Mouse (Mus musculus): ENCODE data around the gene Acp5. TPM values are rescaled to one million over a fixed set of nuclear protein-coding genes. Genes with fewer than 3 reads are reported as not detected.

Acp5 gene
- polyA plus RNA-seq, 1 experiment from 2014 or later = 42.9 TPM

DNA sequence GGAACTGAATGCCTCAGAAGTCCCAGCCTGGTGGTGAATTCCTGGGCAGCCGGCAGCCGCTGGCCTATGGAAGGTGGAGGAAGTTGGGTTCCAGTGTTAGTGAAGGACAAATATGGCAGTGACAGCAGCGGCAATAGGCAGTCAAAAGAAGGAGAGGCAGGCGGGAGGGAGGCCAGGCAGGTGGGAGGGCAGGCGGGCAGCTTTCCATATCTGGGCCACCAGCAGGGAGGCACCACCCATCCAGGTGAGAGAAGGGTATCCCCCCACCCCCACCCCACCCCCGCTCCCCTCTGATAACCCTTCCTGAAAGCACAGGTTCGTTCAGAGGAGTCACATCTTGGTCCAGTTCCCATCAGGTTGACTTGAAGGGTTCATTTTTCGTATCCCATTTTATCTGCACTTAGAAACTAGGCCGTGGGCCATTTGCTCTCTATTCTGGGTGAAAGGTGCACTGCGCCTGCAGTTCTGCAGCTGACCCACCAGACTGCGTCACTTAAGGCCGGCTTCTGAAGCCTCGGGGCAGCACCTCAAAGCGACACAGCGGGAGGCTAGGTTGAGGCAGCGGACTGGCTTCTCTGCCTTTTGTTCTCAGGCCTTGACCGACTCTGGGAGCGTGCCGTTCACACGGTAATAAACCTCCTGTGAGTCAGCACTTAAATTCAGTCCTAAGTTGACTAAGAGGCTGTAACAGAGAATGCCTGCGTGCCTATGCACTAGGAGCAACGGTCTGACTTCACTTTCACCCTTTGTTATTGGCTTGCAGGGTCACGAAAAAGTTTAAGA is 1.4 kb upstream of the Acp5 start:
- Histone ChIP-seq H3K4me3 (ENCODE audit: low read depth, low read length) (no peak overlapping the region), H3K27ac (replicated peaks) (0 out of 2 replicates have a peak overlapping the region, but pooled peaks have one; percentile 9)
- peak; percentile 45 for DNase-seq (ENCODE audit: low spot score)

DNA sequence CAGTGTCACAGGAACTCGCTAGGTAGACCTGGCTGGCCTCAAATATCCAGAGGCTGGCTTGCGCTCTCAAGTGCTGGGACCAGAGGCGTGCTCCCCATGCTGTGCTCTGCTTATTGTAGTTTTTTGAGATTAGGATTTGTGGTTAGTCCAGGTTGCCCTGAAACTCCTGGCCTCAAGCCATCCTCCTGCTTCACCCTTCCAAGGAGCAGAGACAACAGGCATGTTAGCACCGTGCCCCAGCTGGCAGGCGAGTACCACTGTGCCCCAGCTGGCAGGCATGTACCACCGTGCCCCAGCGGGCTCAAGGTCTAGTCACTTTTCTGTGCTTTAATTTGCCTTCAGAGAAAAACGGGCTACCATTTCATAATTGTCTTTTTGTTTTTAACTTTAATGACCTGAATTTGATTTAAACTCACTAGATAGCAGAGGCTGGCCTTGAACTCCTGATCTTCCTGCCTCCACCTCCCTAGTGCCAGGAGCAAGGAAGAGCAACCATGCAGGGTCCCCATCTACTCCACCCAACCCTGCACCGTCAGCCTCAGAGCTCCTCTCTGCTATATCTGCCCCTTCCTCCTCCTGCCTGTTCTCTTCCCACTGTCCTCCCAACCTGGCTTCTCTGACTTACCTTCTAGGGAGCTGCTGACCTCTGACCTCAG is 395 bp downstream of the Acp5 start:
- H3K36me3 ChIP-seq (ENCODE audit: control insufficient read depth, insufficient read depth, low read length) = no peaks in the 10 kb centered on the region
- no peaks in the 10 kb centered on the region for H3K27me3 ChIP-seq (ENCODE audit: control insufficient read depth, insufficient read depth, low read length)
- no peak overlapping the region for H3K9ac ChIP-seq (ENCODE audit: low read length)
- DNase-seq (ENCODE audit: low spot score) (no peak), ATAC-seq (ENCODE audit: low FRiP score, low TSS enrichment) (no peak)
- no peak overlapping the region for H3K4me2 ChIP-seq (replicated peaks; ENCODE audit: low read depth)
- no peaks in the 10 kb centered on the region for H3K9me3 ChIP-seq (ENCODE audit: control insufficient read depth, low read length)
- WGBS = 74% methylated on average over 9 of the region's 9 CpGs
- H3K27ac ChIP-seq (replicated peaks) = no peak overlapping the region; the same call in 1 of the 2 replicates
- TF ChIP-seq EP300 (optimal IDR thresholded peaks at IDR 0.05) (no peak), CTCF (IDR thresholded peaks at IDR 0.05; ENCODE audit: low read depth) (no peak)
- peaks cover 5% of the 10 kb centered on the region; the same call in 1 of the 2 replicates for H3K4me1 ChIP-seq (replicated peaks; ENCODE audit: control insufficient read depth, insufficient read depth)
- no peak overlapping the region for H3K4me3 ChIP-seq (ENCODE audit: low read depth, low read length)

More for the DNA sequence above, 1.4 kb upstream of the Acp5 start:
- no peaks in the 10 kb centered on the region; the same call in 1 of the 2 replicates for H3K4me1 ChIP-seq (replicated peaks; ENCODE audit: control insufficient read depth, insufficient read depth)
- 24% methylated on average over 23 of the region's 23 CpGs for WGBS
- H3K36me3 ChIP-seq (ENCODE audit: control insufficient read depth, insufficient read depth, low read length) = no peaks in the 10 kb centered on the region
- no peak overlapping the region for H3K4me2 ChIP-seq (replicated peaks; ENCODE audit: low read depth)
- TF ChIP-seq CTCF (IDR thresholded peaks at IDR 0.05; ENCODE audit: low read depth) (no peak), EP300 (optimal IDR thresholded peaks at IDR 0.05) (no peak)
- no peaks in the 10 kb centered on the region for H3K9me3 ChIP-seq (ENCODE audit: control insufficient read depth, low read length)
- ATAC-seq (ENCODE audit: low FRiP score, low TSS enrichment) = peak; percentile 58
- no peak overlapping the region for H3K9ac ChIP-seq (ENCODE audit: low read length)
- H3K27me3 ChIP-seq (ENCODE audit: control insufficient read depth, insufficient read depth, low read length) = no peaks in the 10 kb centered on the region

DNA sequence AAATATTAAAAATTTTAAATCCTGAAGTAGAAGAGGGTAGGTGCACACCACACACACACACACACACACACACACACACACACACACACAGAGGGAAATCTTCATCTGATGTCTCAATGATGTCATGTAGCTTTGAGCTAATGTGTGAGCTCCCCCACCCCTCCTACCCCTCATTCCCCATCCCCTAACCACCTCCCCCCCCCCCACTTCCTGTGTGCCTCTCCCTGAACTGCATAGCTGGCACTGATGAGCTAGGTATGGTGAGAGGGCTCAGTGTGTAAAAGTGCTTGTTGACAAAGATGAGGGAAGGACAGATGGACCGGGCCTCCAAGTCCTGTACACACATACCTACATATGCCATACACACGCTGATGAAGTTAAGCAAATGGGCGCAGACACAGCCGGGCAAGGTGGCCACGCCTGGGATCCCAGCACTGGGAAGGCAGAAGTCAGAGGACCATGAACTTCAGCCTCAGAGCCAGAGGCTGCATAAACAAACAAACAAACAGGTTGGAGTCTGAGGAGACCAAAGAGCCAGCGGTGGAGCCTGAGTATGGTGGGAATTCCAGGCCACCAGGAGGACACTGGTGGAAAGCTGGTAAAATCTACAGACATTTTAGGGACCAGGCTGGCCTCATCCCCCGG is 1.1 kb downstream of the Acp5 start:
- DNase-seq (ENCODE audit: low spot score) (no peak), ATAC-seq (ENCODE audit: low FRiP score, low TSS enrichment) (no peak)
- WGBS = 78% methylated on average over 7 of the region's 7 CpGs
- Histone ChIP-seq H3K27ac (replicated peaks) (no peak overlapping the region), H3K4me1 (replicated peaks; ENCODE audit: control insufficient read depth, insufficient read depth) (peaks cover 5% of the 10 kb centered on the region; the same call in 1 of the 2 replicates), H3K27me3 (ENCODE audit: control insufficient read depth, insufficient read depth, low read length) (no peaks in the 10 kb centered on the region), H3K4me2 (replicated peaks; ENCODE audit: low read depth) (no peak overlapping the region), H3K9ac (ENCODE audit: low read length) (no peak overlapping the region), H3K4me3 (ENCODE audit: low read depth, low read length) (no peak overlapping the region), H3K9me3 (ENCODE audit: control insufficient read depth, low read length) (no peaks in the 10 kb centered on the region), H3K36me3 (ENCODE audit: control insufficient read depth, insufficient read depth, low read length) (no peaks in the 10 kb centered on the region)
- TF ChIP-seq EP300 (optimal IDR thresholded peaks at IDR 0.05) (no peak), CTCF (IDR thresholded peaks at IDR 0.05; ENCODE audit: low read depth) (no peak)

DNA sequence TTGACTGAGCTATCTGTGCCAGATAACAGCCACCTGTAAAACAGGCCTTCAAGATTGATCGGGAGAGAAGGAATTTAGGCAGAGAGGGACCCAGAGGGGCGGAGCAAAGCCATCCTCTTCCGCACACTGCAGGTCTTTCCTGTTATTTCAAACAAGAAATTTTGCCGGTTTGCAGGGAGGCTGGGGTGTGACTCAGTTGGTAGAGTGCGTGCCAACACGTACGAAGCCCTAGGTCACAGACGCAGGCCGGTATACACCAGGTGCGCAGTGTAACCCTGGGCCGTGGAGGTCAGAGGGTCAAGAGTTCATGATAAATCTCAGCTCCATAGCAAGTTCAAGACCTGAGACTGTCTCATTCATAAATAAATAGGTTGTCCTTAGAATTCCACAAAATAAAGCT is 3.3 kb downstream of the Acp5 start:
- 20% methylated on average over 11 of the region's 11 CpGs for whole genome bisulfite sequencing
- H3K27me3 ChIP-seq (ENCODE audit: control insufficient read depth, insufficient read depth, low read length) = no peaks in the 10 kb centered on the region
- no peaks in the 10 kb centered on the region for H3K9me3 ChIP-seq (ENCODE audit: control insufficient read depth, low read length)
- H3K4me2 ChIP-seq (replicated peaks; ENCODE audit: low read depth) = peak overlapping the region; percentile 64
- H3K4me3 ChIP-seq (ENCODE audit: low read depth, low read length) = peak overlapping the region; percentile 42
- TF ChIP-seq CTCF (IDR thresholded peaks at IDR 0.05; ENCODE audit: low read depth) (no peak), EP300 (optimal IDR thresholded peaks at IDR 0.05) (no peak)
- DNase-seq (ENCODE audit: low spot score) (no peak), ATAC-seq (ENCODE audit: low FRiP score, low TSS enrichment) (peak; percentile 26; the same call in 1 of the 2 replicates)
- H3K4me1 ChIP-seq (replicated peaks; ENCODE audit: control insufficient read depth, insufficient read depth) = peaks cover 5% of the 10 kb centered on the region; the same call in 1 of the 2 replicates
- H3K9ac ChIP-seq (ENCODE audit: low read length) = peak overlapping the region; percentile 59
- peak overlapping the region; percentile 78 for H3K27ac ChIP-seq (replicated peaks)
- H3K36me3 ChIP-seq (ENCODE audit: control insufficient read depth, insufficient read depth, low read length) = no peaks in the 10 kb centered on the region

DNA sequence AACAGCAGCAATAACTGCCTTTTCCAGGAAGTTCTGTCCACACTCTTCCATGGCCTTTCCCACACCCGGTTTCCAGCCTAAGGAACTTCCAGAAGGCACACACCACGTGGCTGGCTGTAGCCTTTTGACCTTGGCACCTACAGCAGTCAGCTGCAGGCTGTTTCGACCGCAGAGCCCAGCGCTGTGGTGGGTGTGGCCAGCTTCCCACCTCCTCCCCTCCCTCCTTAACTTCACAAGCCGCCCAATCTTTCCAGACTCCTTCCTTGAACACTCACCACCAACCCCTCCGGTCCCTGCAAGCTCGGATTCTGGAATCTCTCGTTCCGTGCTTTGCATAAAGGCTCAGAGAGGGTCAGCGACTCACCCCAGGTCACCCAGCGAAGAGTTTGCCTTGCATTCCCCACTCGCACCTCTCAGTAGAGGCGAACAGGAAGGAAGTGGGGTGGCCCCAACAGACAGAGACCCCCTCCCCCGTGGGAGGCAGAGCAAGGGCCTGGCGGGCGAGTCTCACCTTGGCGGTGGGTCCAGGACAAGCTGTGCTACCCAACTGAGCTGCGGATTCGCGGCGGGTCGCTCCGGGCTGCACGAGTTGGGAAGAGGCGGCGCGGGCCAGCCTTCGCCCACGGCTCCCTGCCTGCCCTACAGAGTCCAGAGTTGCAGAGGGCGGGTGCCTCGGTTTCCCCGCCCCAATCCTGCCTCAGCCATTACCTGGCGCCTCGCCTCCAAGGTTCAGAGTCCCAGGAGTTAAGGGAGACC is 4.1 kb downstream of the Acp5 start:
- peak; percentile 85 for ATAC-seq (ENCODE audit: low FRiP score, low TSS enrichment)
- Histone ChIP-seq H3K36me3 (ENCODE audit: control insufficient read depth, insufficient read depth, low read length) (no peaks in the 10 kb centered on the region), H3K4me2 (replicated peaks; ENCODE audit: low read depth) (peak overlapping the region; percentile 64), H3K9me3 (ENCODE audit: control insufficient read depth, low read length) (no peaks in the 10 kb centered on the region), H3K27ac (replicated peaks) (peak overlapping the region; percentile 78), H3K9ac (ENCODE audit: low read length) (peak overlapping the region; percentile 59), H3K4me1 (replicated peaks; ENCODE audit: control insufficient read depth, insufficient read depth) (peaks cover 5% of the 10 kb centered on the region; the same call in 1 of the 2 replicates), H3K27me3 (ENCODE audit: control insufficient read depth, insufficient read depth, low read length) (no peaks in the 10 kb centered on the region), H3K4me3 (ENCODE audit: low read depth, low read length) (peak overlapping the region; percentile 42)
- DNase-seq (ENCODE audit: low spot score) = peak; percentile 83
- 2% methylated on average over 34 of the region's 35 CpGs for WGBS
- no peak for TF ChIP-seq EP300 (optimal IDR thresholded peaks at IDR 0.05)
- no peak for TF ChIP-seq CTCF (IDR thresholded peaks at IDR 0.05; ENCODE audit: low read depth)

Measured in stomach, postnatal 0 days (tissue).